Mouse (Mus musculus) CH12.LX (cell line): Measurements from ENCODE around the gene C2cd4c. TPM values are rescaled to one million over a fixed set of nuclear protein-coding genes. Genes with fewer than 3 reads are reported as not detected.

Experiments used
- DNase-seq: peaks from one replicate; pipeline ENCODE4 v3.0.0-alpha.2; 2013; ENCODE audit errors: extremely low read depth
- H3K27ac ChIP-seq: 2 replicates; pipeline ENCODE4 v1.5.1; 2012; ENCODE audit warnings: low read depth, mild to moderate bottlenecking, control low read depth, moderate library complexity; ENCODE audit not compliant: insufficient read depth
- H3K27me3 ChIP-seq: replicated peaks from 2 replicates; pipeline ENCODE3; 2012; ENCODE audit warnings: inconsistent platforms
- H3K36me3 ChIP-seq, 2 experiments: replicated peaks in 1 of 2; 2 replicates each; pipeline versions ENCODE3 to v1.6.1; 2012; ENCODE audit warnings: inconsistent platforms in 1 of 2, low read length in 1 of 2, mild to moderate bottlenecking in 1 of 2, mixed read lengths in 1 of 2, moderate library complexity in 1 of 2; ENCODE audit not compliant: control insufficient read depth in 1 of 2, insufficient read depth in 1 of 2
- H3K4me1 ChIP-seq, 2 experiments: 2 replicates each; pipeline ENCODE4 v1.6.1; 2012; ENCODE audit warnings: inconsistent platforms in 1 of 2, moderate library complexity in 1 of 2; ENCODE audit not compliant: insufficient read depth in 2 of 2, control insufficient read depth in 1 of 2
- H3K4me2 ChIP-seq: 2 replicates; pipeline ENCODE4 v1.6.1; 2012; ENCODE audit warnings: low read depth, mild to moderate bottlenecking, control low read depth; ENCODE audit not compliant: poor library complexity, insufficient read depth, severe bottlenecking
- H3K4me3 ChIP-seq, 3 experiments: fragments of 150-350 bp in 1 of 3; sonication (generic) in 1 of 3; replicated peaks in 1 of 3; 2 replicates each; pipeline versions ENCODE3 to v1.5.1; 2011 to 2012; ENCODE audit warnings: low read depth in 2 of 3, low read length in 2 of 3, mild to moderate bottlenecking in 2 of 3, moderate library complexity in 2 of 3, control low read depth in 1 of 3, improper control_type of control experiment in 1 of 3, inconsistent platforms in 1 of 3, mixed read lengths in 1 of 3; ENCODE audit not compliant: poor library complexity in 1 of 3
- H3K79me2 ChIP-seq: replicated peaks from 2 replicates; pipeline ENCODE4 v1.6.1; 2012; ENCODE audit warnings: mild to moderate bottlenecking, moderate library complexity; ENCODE audit not compliant: control insufficient read depth, poor library complexity, insufficient read depth, severe bottlenecking; ENCODE audit errors: extremely low read depth
- H3K9ac ChIP-seq: 2 replicates; pipeline ENCODE4 v1.6.1; 2012; ENCODE audit warnings: low read depth, mild to moderate bottlenecking, control low read depth, moderate library complexity; ENCODE audit not compliant: insufficient read depth
- H3K9me3 ChIP-seq: replicated peaks from 2 replicates; pipeline ENCODE3; 2012; ENCODE audit warnings: low read length, inconsistent platforms, mixed read lengths
- CHD2 ChIP-seq: IDR thresholded peaks from 2 replicates; pipeline ENCODE4 v1.6.1; 2011; ENCODE audit warnings: low read length, improper control_type of control experiment
- CTCF ChIP-seq, 2 experiments: IDR thresholded peaks in 1 of 2; conservative IDR thresholded peaks in 1 of 2; 2 replicates each; pipeline ENCODE4 v1.5.1; 2011 to 2012; ENCODE audit warnings: low read depth in 2 of 2, low read length in 2 of 2, improper control_type of control experiment in 1 of 2, inconsistent platforms in 1 of 2, mild to moderate bottlenecking in 1 of 2, moderate library complexity in 1 of 2
- E2F4 ChIP-seq: IDR thresholded peaks from 2 replicates; pipeline ENCODE4 v1.6.1; 2011; ENCODE audit warnings: low read depth, low read length, improper control_type of control experiment; ENCODE audit not compliant: insufficient replicate concordance
- ELF1 ChIP-seq: IDR thresholded peaks from 2 replicates; pipeline ENCODE4 v1.6.1; 2014; ENCODE audit warnings: low read depth, mild to moderate bottlenecking, inconsistent platforms, low read length, improper control_type of control experiment
- EP300 ChIP-seq: IDR thresholded peaks from 2 replicates; pipeline ENCODE4 v1.6.1; 2011; ENCODE audit warnings: low read length, improper control_type of control experiment
- GABPA ChIP-seq: IDR thresholded peaks from 2 replicates; pipeline ENCODE4 v1.6.1; 2012; ENCODE audit warnings: low read depth, low read length, improper control_type of control experiment, inconsistent platforms; ENCODE audit not compliant: insufficient replicate concordance
- HCFC1 ChIP-seq: IDR thresholded peaks from 2 replicates; pipeline ENCODE4 v1.6.1; 2012; ENCODE audit warnings: low read depth, mild to moderate bottlenecking, inconsistent platforms, low read length, improper control_type of control experiment
- MAX ChIP-seq: IDR thresholded peaks from 2 replicates; pipeline ENCODE4 v1.6.1; 2011; ENCODE audit warnings: low read length, improper control_type of control experiment
- MAZ ChIP-seq: IDR thresholded peaks from 2 replicates; pipeline ENCODE4 v1.6.1; 2012; ENCODE audit warnings: low read depth, mild to moderate bottlenecking, inconsistent platforms, low read length, improper control_type of control experiment, moderate library complexity
- MXI1 ChIP-seq: IDR thresholded peaks from 2 replicates; pipeline ENCODE4 v1.6.1; 2011; ENCODE audit warnings: mild to moderate bottlenecking, low read depth, low read length, improper control_type of control experiment
- NELFE ChIP-seq: IDR thresholded peaks from 2 replicates; pipeline ENCODE4 v1.6.1; 2011; ENCODE audit warnings: low read depth, low read length, improper control_type of control experiment
- NRF1 ChIP-seq: IDR thresholded peaks from 2 replicates; pipeline ENCODE4 v1.6.1; 2014; ENCODE audit warnings: low read depth, mild to moderate bottlenecking, inconsistent platforms, low read length, improper control_type of control experiment, moderate library complexity
- RCOR1 ChIP-seq: conservative IDR thresholded peaks from 2 replicates; pipeline ENCODE4 v1.6.1; 2012; ENCODE audit warnings: low read depth, mild to moderate bottlenecking, inconsistent platforms, low read length, improper control_type of control experiment
- SMC3 ChIP-seq: IDR thresholded peaks from 2 replicates; pipeline ENCODE4 v1.6.1; 2011; ENCODE audit warnings: low read depth, low read length, improper control_type of control experiment
- TBP ChIP-seq: conservative IDR thresholded peaks from 2 replicates; pipeline ENCODE4 v1.6.1; 2011; ENCODE audit warnings: low read depth, low read length, improper control_type of control experiment
- UBTF ChIP-seq: IDR thresholded peaks from 2 replicates; pipeline ENCODE4 v1.6.1; 2012; ENCODE audit warnings: low read depth, mild to moderate bottlenecking, inconsistent platforms, low read length, improper control_type of control experiment, moderate library complexity
- ZKSCAN1 ChIP-seq: IDR thresholded peaks from 2 replicates; pipeline ENCODE4 v1.6.1; 2012; ENCODE audit warnings: low read depth, inconsistent platforms, low read length, improper control_type of control experiment, borderline replicate concordance
- ZMIZ1 ChIP-seq: IDR thresholded peaks from 2 replicates; pipeline ENCODE4 v1.6.1; 2012; ENCODE audit warnings: low read depth, mild to moderate bottlenecking, inconsistent platforms, low read length, improper control_type of control experiment
- ZNF384 ChIP-seq: IDR thresholded peaks from 2 replicates; pipeline ENCODE4 v1.6.1; 2012; ENCODE audit warnings: low read depth, low read length, improper control_type of control experiment, inconsistent platforms
- dilution Hi-C: fragments of 300-500 bp; cut with MboI; formaldehyde crosslinking; loops from 2 replicates; pipeline ENCODE4 v1.14.3; 2020; ENCODE audit warnings: low sequenced_read_pairs; ENCODE audit not compliant: extremely low pct_unique_long_range_greater_than_20kb, extremely low pct_ligation_motif_present
- in situ Hi-C: fragments of 300-500 bp; cut with MboI; formaldehyde crosslinking; loops from 3 replicates; pipeline ENCODE4 v1.14.3; 2019; ENCODE audit warnings: low sequenced_read_pairs, low pct_ligation_motif_present, low pct_unique_long_range_greater_than_20kb, mixed read lengths
- polyA plus RNA-seq: library from polyadenylated mRNA; unstranded; fragments of >175 nt; gene quantifications from 2 replicates; pipeline ENCODE4 v1.2.1, GENCODE M21; 2012; ENCODE audit warnings: low read depth; ENCODE audit not compliant: insufficient read length
- total RNA-seq, 2 experiments: library from RNA; depleted of rRNA; stranded (reverse); fragments of 300-350 nt in 1 of 2; fragments of >200 nt in 1 of 2; gene quantifications; 2 replicates each; pipeline ENCODE4 v1.2.3; 2012 to 2014

The C2cd4c gene
- total and polyA plus RNA-seq, 3 experiments, result 0.04 TPM; not detected in 2

- in situ Hi-C loops (no loop called here), dilution Hi-C loops (no loop called here)
Measured at GRCm38 (mm10) chr10:79584426-79584825, 29.4 kb downstream of the C2cd4c start.

DNA sequence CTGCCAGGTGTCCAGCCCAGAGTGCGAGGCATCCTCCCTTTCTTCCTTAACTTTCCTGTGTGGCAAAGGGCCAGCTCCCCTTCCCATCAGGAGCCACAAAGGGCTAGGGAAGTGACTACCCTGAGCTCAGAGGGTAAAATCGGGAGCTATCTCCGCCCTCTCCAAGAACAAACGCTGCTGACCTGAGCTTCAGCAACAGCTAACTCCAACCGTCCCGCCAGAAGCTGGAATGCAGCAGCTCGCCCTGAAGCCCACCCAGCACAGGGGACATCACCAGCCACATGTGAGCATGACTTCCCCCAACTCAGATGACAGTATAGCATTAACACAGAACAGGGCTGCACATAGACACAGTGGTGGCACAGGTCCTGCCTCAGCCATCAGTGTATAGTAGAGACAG, 29.8 kb downstream of the C2cd4c start:
- Histone ChIP-seq H3K79me2 (no peaks in the 10 kb centered on the region), H3K4me3 (no peak overlapping the region), H3K36me3 (no peaks in the 10 kb centered on the region), H3K27ac (no peak overlapping the region)
- no peak for DNase-seq
- TF ChIP-seq ZNF384 (no peak), CHD2 (no peak), UBTF (no peak), MXI1 (no peak), MAZ (no peak)
- TF ChIP-seq, all 38 proteins: peak for 0
- H3K27me3 ChIP-seq, result peaks cover 16% of the 10 kb centered on the region
- H3K4me2 ChIP-seq, result no peak overlapping the region
- no peak overlapping the region for H3K9ac ChIP-seq
- dilution Hi-C loops, result no loop called here
- in situ Hi-C loops, result no loop called here
- H3K9me3 ChIP-seq, result peaks cover 2% of the 10 kb centered on the region
- peaks cover 7 to 28% of the 10 kb centered on the region in 2 experiments; a peak in 3 of 4 replicates for H3K4me1 ChIP-seq

More at GRCm38 (mm10) chr10:79584426-79584825, 29.4 kb downstream of the C2cd4c start:
- H3K9ac ChIP-seq, result no peak overlapping the region
- no peak overlapping the region for H3K27ac ChIP-seq
- peaks cover 7 to 28% of the 10 kb centered on the region in 2 experiments; a peak in 3 of 4 replicates for H3K4me1 ChIP-seq
- H3K4me2 ChIP-seq, result no peak overlapping the region
- peaks cover 2% of the 10 kb centered on the region for H3K9me3 ChIP-seq
- no peaks in the 10 kb centered on the region for H3K79me2 ChIP-seq
- no peaks in the 10 kb centered on the region for H3K36me3 ChIP-seq
- peak; percentile 17 for DNase-seq
- TF ChIP-seq ELF1 (peak; percentile 50; the same call in 1 of the 2 replicates), SMC3 (no peak)
- TF ChIP-seq, all 38 proteins: peak for 1
- Histone ChIP-seq H3K27me3 (peaks cover 12% of the 10 kb centered on the region), H3K4me3 (no peak overlapping the region)

DNA sequence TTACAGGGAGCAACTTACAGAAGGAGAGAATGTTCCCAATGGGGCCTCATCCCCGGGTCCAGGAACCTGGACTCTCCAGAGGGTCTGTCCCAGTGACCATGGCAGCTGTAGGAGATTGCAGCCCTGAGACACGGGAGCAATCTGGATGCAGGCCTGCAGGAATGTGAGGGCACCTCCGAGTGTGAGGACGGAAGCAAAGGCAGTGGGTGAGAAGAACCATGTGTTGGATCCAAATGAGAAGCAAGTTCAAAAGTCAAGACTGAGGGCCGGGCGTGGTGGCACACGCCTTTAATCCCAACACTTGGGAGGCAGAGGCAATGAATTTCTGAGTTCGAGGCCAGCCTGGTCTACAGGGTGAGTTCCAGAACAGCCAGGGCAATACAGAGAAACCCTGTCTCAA, 32.3 kb downstream of the C2cd4c start:
- Histone ChIP-seq H3K4me3 (no peak overlapping the region), H3K9me3 (peaks cover 2% of the 10 kb centered on the region), H3K4me2 (no peak overlapping the region), H3K27ac (no peak overlapping the region), H3K4me1 (peaks cover 4 to 15% of the 10 kb centered on the region in 2 experiments; a peak in 3 of 4 replicates), H3K9ac (no peak overlapping the region), H3K79me2 (no peaks in the 10 kb centered on the region), H3K27me3 (peaks cover 37% of the 10 kb centered on the region), H3K36me3 (no peaks in the 10 kb centered on the region)
- DNase-seq, result no peak
- TF ChIP-seq NELFE (no peak), GABPA (no peak), ELF1 (no peak), UBTF (no peak), RCOR1 (no peak), MAX (no peak), EP300 (no peak), TBP (no peak), CTCF (conservative IDR thresholded peaks at IDR 0.05 in 1 of 2, IDR thresholded peaks at IDR 0.05 in 1 of 2; ENCODE audit: low read depth in 2 of 2, low read length in 2 of 2) (no peak), E2F4 (no peak), ZKSCAN1 (no peak), NRF1 (no peak), ZMIZ1 (no peak), MAZ (no peak), HCFC1 (no peak), SMC3 (no peak)
- dilution Hi-C loops (no loop called here), in situ Hi-C loops (no loop called here)
